Mouse (Mus musculus) testis, adult 2 months (tissue): Measurements from ENCODE around the gene Rccd1.

Source experiments
- CTCF ChIP-seq: fragments of 200-500 bp; IDR thresholded peaks from 2 replicates; pipeline ENCODE4 v1.5.1; 2012; ENCODE audit warnings: low read depth, mild to moderate bottlenecking, inconsistent platforms, low read length, moderate library complexity; ENCODE audit not compliant: control insufficient read depth, insufficient read depth, insufficient replicate concordance
- POLR2A ChIP-seq: fragments of 200-500 bp; IDR thresholded peaks from 2 replicates; pipeline ENCODE4 v1.6.1; 2012; ENCODE audit warnings: low read depth, mild to moderate bottlenecking, inconsistent platforms, low read length, moderate library complexity; ENCODE audit not compliant: control insufficient read depth

DNA sequence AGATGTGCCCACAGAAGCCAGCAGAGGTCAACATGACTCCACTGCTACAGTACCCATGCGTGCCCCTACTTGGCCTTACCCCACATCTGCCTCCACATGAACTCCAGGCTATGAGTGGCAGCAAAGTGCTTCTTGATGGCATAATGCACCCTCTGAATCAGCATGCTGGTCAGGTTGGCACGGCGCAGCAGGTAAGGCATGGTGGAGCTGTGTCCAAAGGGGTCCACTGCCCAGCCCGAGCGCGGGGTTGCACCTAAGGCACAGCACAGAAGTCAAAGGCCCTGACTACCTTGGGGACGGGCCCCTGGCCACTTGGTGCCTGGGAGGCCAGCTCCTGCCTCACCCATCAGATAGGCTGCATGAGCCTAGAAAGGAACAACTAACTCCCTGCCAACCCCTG, 43.0 kb upstream of the Rccd1 start:
- TF ChIP-seq CTCF: no peak; the same call in 1 of the 2 replicates
- TF ChIP-seq POLR2A: no peak
